Mouse (Mus musculus) cerebellum, adult 2 months (tissue): ENCODE results near the gene Ifnlr1.
"Not testable (repeated sequence)": the region's sequence is repeated elsewhere in the genome, so short reads cannot be mapped to it uniquely, and the experiment has no call there.

Source experiments
- CTCF ChIP-seq: fragments of 200-500 bp; IDR thresholded peaks from 2 replicates; pipeline ENCODE4 v1.5.1; 2011; ENCODE audit warnings: low read depth, mild to moderate bottlenecking, control low read depth, low read length, moderate library complexity, borderline replicate concordance; ENCODE audit not compliant: insufficient read depth
- POLR2A ChIP-seq: fragments of 200-500 bp; IDR thresholded peaks from 2 replicates; pipeline ENCODE4 v1.6.1; 2011; ENCODE audit warnings: low read length, control low read depth, borderline replicate concordance; ENCODE audit not compliant: insufficient read depth

GRCm38 (mm10) chr4:135716438-135716837, 30.4 kb downstream of the Ifnlr1 start:
- TF ChIP-seq POLR2A, CTCF: not testable (repeated sequence)
